Mouse (Mus musculus): ENCODE results near the gene Hoxd11. TPM values are rescaled to one million over a fixed set of nuclear protein-coding genes. Genes with fewer than 3 reads are reported as not detected.

Hoxd11 gene
- polyA plus RNA-seq, 1 experiment, result not detected

DNA sequence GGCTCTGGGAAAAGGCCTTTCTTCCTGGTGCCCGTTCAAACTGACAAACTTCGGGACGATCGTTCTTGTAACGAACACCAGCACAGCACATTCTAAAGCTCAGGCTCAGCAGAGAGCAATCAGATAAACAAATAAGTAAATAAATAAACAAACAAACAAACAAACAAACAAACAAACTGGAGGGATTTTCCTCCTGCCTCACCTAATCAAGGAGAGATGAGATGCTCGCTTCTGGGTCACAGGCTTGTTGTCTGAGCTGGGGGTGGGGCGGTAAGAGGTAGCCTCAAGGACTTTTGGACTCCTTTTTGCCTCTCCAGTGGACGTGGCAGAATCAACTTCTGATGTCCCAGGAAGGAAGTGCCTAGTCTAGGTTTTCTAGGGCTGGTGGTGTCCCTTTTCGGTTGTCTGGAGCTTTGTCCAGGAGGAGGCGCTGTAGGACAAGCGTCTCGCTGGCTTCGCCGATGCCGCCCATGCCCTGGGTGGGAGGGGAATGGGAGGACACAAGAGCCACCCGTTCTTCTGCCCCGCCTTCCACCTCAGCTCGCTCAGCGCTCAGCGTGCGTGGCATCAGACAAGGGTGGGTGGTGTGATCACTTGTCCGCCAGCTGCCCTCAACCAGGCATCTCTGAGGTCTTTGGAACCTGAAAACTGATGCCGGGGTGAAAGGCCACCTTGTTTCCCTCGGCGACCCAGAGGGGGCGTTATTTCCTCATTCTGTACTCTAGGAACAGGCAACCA lies 36.3 kb downstream of the Hoxd11 start:
- peaks cover 86% of the 10 kb centered on the region for H3K27me3 ChIP-seq (ENCODE audit: control insufficient read depth)
- no peaks in the 10 kb centered on the region for H3K9me3 ChIP-seq (ENCODE audit: control insufficient read depth, low read length)
- no peak for TF ChIP-seq TAL1 (IDR thresholded peaks at IDR 0.05; ENCODE audit: low read length)
- TF ChIP-seq GATA1 (IDR thresholded peaks at IDR 0.05; ENCODE audit: low read length), result no peak
- H3K4me1 ChIP-seq (ENCODE audit: control insufficient read depth), result peaks cover 1% of the 10 kb centered on the region; the same call in 1 of the 2 replicates
- H3K36me3 ChIP-seq (ENCODE audit: control insufficient read depth), result no peaks in the 10 kb centered on the region
- no peak overlapping the region for H3K4me3 ChIP-seq (replicated peaks)

DNA sequence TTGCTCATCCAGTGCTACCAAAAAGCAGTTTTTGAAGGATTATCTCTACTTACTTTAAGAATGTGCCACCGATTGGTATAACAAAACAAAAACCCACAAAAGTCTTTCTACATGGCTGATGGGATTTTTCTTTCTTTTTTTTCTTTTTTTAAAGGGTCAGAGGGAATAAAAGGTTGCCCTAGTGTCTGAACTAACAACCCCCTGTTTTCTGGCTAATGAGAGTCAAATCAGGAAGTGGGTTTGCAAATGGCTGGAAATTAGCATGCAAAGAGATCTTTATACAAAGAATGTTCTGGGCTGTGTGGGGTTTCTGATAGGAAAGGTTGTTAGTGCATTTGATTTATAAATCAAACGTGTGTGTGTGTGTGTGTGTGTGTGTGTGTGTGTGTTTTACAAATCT lies 41.0 kb downstream of the Hoxd11 start:
- no peaks in the 10 kb centered on the region for H3K36me3 ChIP-seq (ENCODE audit: control insufficient read depth)
- H3K4me1 ChIP-seq (ENCODE audit: control insufficient read depth), result peaks cover 1% of the 10 kb centered on the region; the same call in 1 of the 2 replicates
- TF ChIP-seq TAL1 (IDR thresholded peaks at IDR 0.05; ENCODE audit: low read length) (no peak), GATA1 (IDR thresholded peaks at IDR 0.05; ENCODE audit: low read length) (no peak)
- peaks cover 86% of the 10 kb centered on the region for H3K27me3 ChIP-seq (ENCODE audit: control insufficient read depth)
- no peak overlapping the region for H3K4me3 ChIP-seq (replicated peaks)
- H3K9me3 ChIP-seq (ENCODE audit: control insufficient read depth, low read length), result no peaks in the 10 kb centered on the region

DNA sequence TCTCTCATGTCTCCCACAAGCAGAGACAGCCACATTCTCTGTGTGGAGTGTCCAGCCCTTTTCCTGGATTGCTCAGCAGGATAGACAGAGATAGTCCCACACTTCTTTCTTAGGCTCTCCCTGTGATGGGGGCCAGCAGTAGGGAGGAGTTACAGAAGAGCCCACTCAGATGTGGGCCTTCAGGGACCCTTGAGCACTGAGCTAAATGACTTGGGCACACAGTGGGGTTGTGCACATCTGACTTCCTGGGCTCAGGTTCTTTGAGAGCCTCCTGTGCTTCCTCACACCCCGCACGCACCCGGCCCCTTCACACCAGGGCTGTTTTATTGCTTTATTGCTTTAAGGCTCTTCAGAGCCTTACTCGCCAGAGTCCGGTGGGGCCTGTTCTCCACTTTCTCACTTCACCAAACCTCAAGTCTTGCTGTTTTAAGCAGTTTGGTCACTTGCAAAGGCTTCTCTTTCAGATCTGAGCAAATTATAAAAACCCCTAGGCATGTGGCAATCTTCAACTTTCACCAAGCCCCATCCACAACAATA lies 41.7 kb downstream of the Hoxd11 start:
- TF ChIP-seq TAL1 (IDR thresholded peaks at IDR 0.05; ENCODE audit: low read length), result no peak
- no peak for TF ChIP-seq GATA1 (IDR thresholded peaks at IDR 0.05; ENCODE audit: low read length)
- peaks cover 86% of the 10 kb centered on the region for H3K27me3 ChIP-seq (ENCODE audit: control insufficient read depth)
- H3K4me3 ChIP-seq (replicated peaks), result no peak overlapping the region
- no peaks in the 10 kb centered on the region for H3K4me1 ChIP-seq (ENCODE audit: control insufficient read depth)
- no peaks in the 10 kb centered on the region for H3K36me3 ChIP-seq (ENCODE audit: control insufficient read depth)
- H3K9me3 ChIP-seq (ENCODE audit: control insufficient read depth, low read length), result no peaks in the 10 kb centered on the region

- Histone ChIP-seq H3K36me3 (ENCODE audit: control insufficient read depth) (no peaks in the 10 kb centered on the region), H3K4me1 (ENCODE audit: control insufficient read depth) (no peaks in the 10 kb centered on the region), H3K9me3 (ENCODE audit: control insufficient read depth, low read length) (no peaks in the 10 kb centered on the region), H3K27me3 (ENCODE audit: control insufficient read depth) (peaks cover 88% of the 10 kb centered on the region), H3K4me3 (replicated peaks) (no peak overlapping the region)
- no peak for TF ChIP-seq GATA1 (IDR thresholded peaks at IDR 0.05; ENCODE audit: low read length)
- no peak for TF ChIP-seq TAL1 (IDR thresholded peaks at IDR 0.05; ENCODE audit: low read length)
These were observed 42.5 kb downstream of the Hoxd11 start for GRCm38 (mm10) chr2:74721882-74722281.

DNA sequence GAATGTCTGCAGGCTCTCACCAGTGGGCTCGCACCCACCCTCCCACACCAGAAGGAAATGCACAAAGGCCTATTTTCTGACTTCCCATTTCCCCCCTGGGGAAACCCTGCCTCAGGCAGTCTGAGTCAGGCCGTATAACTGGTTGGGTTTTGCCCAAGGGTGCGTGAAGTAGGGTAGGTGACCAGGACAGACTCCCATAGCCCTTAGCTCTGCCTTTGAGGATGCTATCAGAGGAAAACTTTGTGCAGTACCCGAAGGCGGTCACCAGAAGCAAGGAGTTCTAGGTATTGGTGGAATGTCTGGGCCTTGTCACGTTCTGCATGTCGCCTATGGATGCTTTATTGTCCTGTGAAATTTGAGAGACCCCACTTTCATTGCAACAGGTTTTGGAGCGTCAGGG lies 43.6 kb downstream of the Hoxd11 start:
- Histone ChIP-seq H3K4me3 (replicated peaks) (no peak overlapping the region), H3K27me3 (ENCODE audit: control insufficient read depth) (peaks cover 89% of the 10 kb centered on the region)

GRCm38 (mm10) chr2:74724244-74725015 lies 45.1 kb downstream of the Hoxd11 start:
- Histone ChIP-seq H3K36me3 (ENCODE audit: control insufficient read depth) (no peaks in the 10 kb centered on the region), H3K4me1 (ENCODE audit: control insufficient read depth) (no peaks in the 10 kb centered on the region), H3K4me3 (replicated peaks) (no peak overlapping the region), H3K27me3 (ENCODE audit: control insufficient read depth) (peaks cover 96% of the 10 kb centered on the region), H3K9me3 (ENCODE audit: control insufficient read depth, low read length) (no peaks in the 10 kb centered on the region)
- no peak for TF ChIP-seq TAL1 (IDR thresholded peaks at IDR 0.05; ENCODE audit: low read length)
- no peak for TF ChIP-seq GATA1 (IDR thresholded peaks at IDR 0.05; ENCODE audit: low read length)

More for the DNA sequence above, 43.6 kb downstream of the Hoxd11 start:
- Histone ChIP-seq H3K9me3 (ENCODE audit: control insufficient read depth, low read length) (no peaks in the 10 kb centered on the region), H3K36me3 (ENCODE audit: control insufficient read depth) (no peaks in the 10 kb centered on the region), H3K4me1 (ENCODE audit: control insufficient read depth) (no peaks in the 10 kb centered on the region)
- no peak for TF ChIP-seq GATA1 (IDR thresholded peaks at IDR 0.05; ENCODE audit: low read length)
- TF ChIP-seq TAL1 (IDR thresholded peaks at IDR 0.05; ENCODE audit: low read length), result no peak

DNA sequence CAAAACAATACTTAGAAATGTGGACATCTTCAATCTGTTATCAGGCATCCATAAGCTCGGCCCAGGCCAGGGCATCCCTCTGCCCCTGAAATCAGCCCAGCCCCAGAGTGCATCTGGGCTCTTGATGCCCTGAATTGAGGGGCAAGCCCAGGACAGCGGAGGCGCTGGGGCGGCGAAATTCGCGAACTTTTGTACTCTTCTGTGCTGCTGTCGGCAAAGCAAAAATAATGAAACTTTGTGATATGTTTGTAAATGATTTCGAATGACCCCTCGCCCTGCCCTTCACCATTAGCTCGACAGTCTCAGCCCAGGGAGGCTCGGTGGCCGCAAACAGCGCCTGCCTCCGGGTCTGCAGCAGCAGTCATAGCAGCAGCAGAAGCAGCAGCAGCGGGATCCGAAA lies 45.8 kb downstream of the Hoxd11 start:
- H3K9me3 ChIP-seq (ENCODE audit: control insufficient read depth, low read length), result no peaks in the 10 kb centered on the region
- no peak overlapping the region for H3K4me3 ChIP-seq (replicated peaks)
- no peaks in the 10 kb centered on the region for H3K36me3 ChIP-seq (ENCODE audit: control insufficient read depth)
- TF ChIP-seq TAL1 (IDR thresholded peaks at IDR 0.05; ENCODE audit: low read length) (no peak), GATA1 (IDR thresholded peaks at IDR 0.05; ENCODE audit: low read length) (no peak)
- peaks cover 94% of the 10 kb centered on the region for H3K27me3 ChIP-seq (ENCODE audit: control insufficient read depth)
- H3K4me1 ChIP-seq (ENCODE audit: control insufficient read depth), result no peaks in the 10 kb centered on the region

DNA sequence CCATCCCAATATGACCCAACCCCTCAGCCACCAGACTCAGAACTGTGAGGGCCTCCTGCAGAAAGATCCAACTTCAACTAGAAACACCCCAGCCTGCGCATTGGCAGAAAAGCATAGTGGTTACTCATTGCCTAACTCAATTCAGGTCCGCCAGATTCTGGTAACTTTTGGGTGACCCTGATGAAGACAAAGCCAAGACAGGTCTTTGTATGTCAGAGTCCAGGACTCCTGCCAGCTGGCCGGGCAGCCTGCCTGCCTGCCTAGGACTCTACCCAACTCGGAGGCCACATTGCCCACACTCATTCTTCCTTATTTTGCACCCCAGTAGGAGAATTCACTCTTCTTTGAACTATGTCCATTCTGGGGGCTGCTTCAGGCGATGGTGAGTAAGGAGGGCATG lies 47.2 kb downstream of the Hoxd11 start, which contains the start of gene Gm28230:
Gene Gm28230, plus strand, starts transcription at position 178 of the 400 bp plus-strand sequence.
- Histone ChIP-seq H3K27me3 (ENCODE audit: control insufficient read depth) (peaks cover 99% of the 10 kb centered on the region), H3K36me3 (ENCODE audit: control insufficient read depth) (no peaks in the 10 kb centered on the region), H3K9me3 (ENCODE audit: control insufficient read depth, low read length) (no peaks in the 10 kb centered on the region), H3K4me1 (ENCODE audit: control insufficient read depth) (no peaks in the 10 kb centered on the region), H3K4me3 (replicated peaks) (no peak within 1 kb of the TSS)
- TF ChIP-seq GATA1 (IDR thresholded peaks at IDR 0.05; ENCODE audit: low read length) (no peak), TAL1 (IDR thresholded peaks at IDR 0.05; ENCODE audit: low read length) (no peak)
